Mouse (Mus musculus) C2C12 (cell line): ENCODE measurements around the gene Fam168a.

Experiments
- CEBPB ChIP-seq: IDR thresholded peaks from one replicate; pipeline ENCODE4 v1.6.1; 2011; ENCODE audit warnings: low read depth, mild to moderate bottlenecking, control low read depth, moderate library complexity
- CTCF ChIP-seq: IDR thresholded peaks from one replicate; pipeline ENCODE4 v1.5.1; 2011; ENCODE audit not compliant: control insufficient read depth, insufficient read depth, insufficient read length
- FOSL1 ChIP-seq: IDR thresholded peaks from one replicate; pipeline ENCODE4 v1.8.0; 2011; ENCODE audit warnings: mild to moderate bottlenecking, low read length; ENCODE audit not compliant: poor library complexity, insufficient read depth, severe bottlenecking
- MAX ChIP-seq: IDR thresholded peaks from one replicate; pipeline ENCODE4 v1.6.1; 2011; ENCODE audit warnings: mild to moderate bottlenecking, control low read depth
- MYOD1 ChIP-seq: IDR thresholded peaks from one replicate; pipeline ENCODE4 v1.6.1; 2011; ENCODE audit warnings: low read depth; ENCODE audit not compliant: control insufficient read depth, insufficient read length
- MYOG ChIP-seq: IDR thresholded peaks from one replicate; pipeline ENCODE4 v1.6.1; 2011; ENCODE audit not compliant: control insufficient read depth, insufficient read length; ENCODE audit errors: extremely low read depth
- USF1 ChIP-seq: IDR thresholded peaks from one replicate; pipeline ENCODE4 v1.6.1; 2011; ENCODE audit warnings: low read depth, mild to moderate bottlenecking, control low read depth, moderate library complexity

- no peak for TF ChIP-seq CTCF
- TF ChIP-seq CEBPB = no peak
- no peak for TF ChIP-seq FOSL1
- TF ChIP-seq MYOD1 = no peak
- no peak for TF ChIP-seq MYOG
- no peak for TF ChIP-seq USF1
- no peak for TF ChIP-seq MAX
These were observed 67.8 kb downstream of the Fam168a start for GRCm38 (mm10) chr7:100774189-100774588.
